Mouse (Mus musculus) forebrain, postnatal 0 days (tissue): ENCODE measurements around the gene Leng1. TPM values are rescaled to one million over a fixed set of nuclear protein-coding genes. Genes with fewer than 3 reads are reported as not detected.
"Not testable (repeated sequence)": the region's sequence is repeated elsewhere in the genome, so short reads cannot be mapped to it uniquely, and the experiment has no call there.

Source experiments
- ATAC-seq: fragments of 200-750 bp; cut with Nextera tagmentation; 2 replicates; pipeline ENCODE4 v1.8.0; 2017; ENCODE audit warnings: mild to moderate bottlenecking, moderate library complexity
- DNase-seq: peaks from one replicate; pipeline ENCODE4 v3.0.0-alpha.2; 2015
- H3K27ac ChIP-seq: fragments of 300-500 bp; sonication (generic); 2 replicates; pipeline ENCODE4 v1.5.1; 2014; ENCODE audit warnings: low read depth, mild to moderate bottlenecking, antibody characterized with exemption, low read length, moderate library complexity, mixed read lengths
- H3K27me3 ChIP-seq: fragments of 300-500 bp; sonication (generic); 2 replicates; pipeline ENCODE4 v1.6.1; 2014; ENCODE audit warnings: mild to moderate bottlenecking, low read length, mixed read lengths; ENCODE audit not compliant: insufficient read depth
- H3K36me3 ChIP-seq: fragments of 300-500 bp; sonication (generic); 2 replicates; pipeline ENCODE4 v1.6.1; 2014; ENCODE audit warnings: mild to moderate bottlenecking, moderate library complexity; ENCODE audit not compliant: insufficient read depth
- H3K4me1 ChIP-seq: fragments of 300-500 bp; sonication (generic); 2 replicates; pipeline ENCODE4 v1.6.1; 2014; ENCODE audit warnings: antibody characterized with exemption; ENCODE audit not compliant: insufficient read depth
- H3K4me2 ChIP-seq: fragments of 300-500 bp; sonication (generic); 2 replicates; pipeline ENCODE4 v1.6.1; 2014; ENCODE audit warnings: low read depth, mild to moderate bottlenecking, moderate library complexity
- H3K4me3 ChIP-seq: fragments of 300-500 bp; sonication (generic); 2 replicates; pipeline ENCODE4 v1.5.1; 2014; ENCODE audit warnings: low read depth, low read length, mixed read lengths
- H3K9ac ChIP-seq: fragments of 300-500 bp; sonication (generic); 2 replicates; pipeline ENCODE4 v1.6.1; 2014; ENCODE audit warnings: mild to moderate bottlenecking
- H3K9me3 ChIP-seq: fragments of 300-500 bp; sonication (generic); 2 replicates; pipeline ENCODE4 v1.6.1; 2016; ENCODE audit warnings: low read length
- CTCF ChIP-seq: sonication (generic); IDR thresholded peaks from 2 replicates; pipeline ENCODE4 v1.5.1; 2016; ENCODE audit warnings: antibody characterized with exemption, control low read depth, low read depth
- WGBS: fragments of 180-500 bp; shearing (Covaris S2); extraction: QIAGEN DNeasy Blood & Tissue Kit; methylation state at CpG from one replicate; pipeline ENCODE4 v1.1.7; 2014; 5-methylcytosine and 5-hydroxymethylcytosine counted together
- polyA plus RNA-seq: library from polyadenylated mRNA; unstranded; fragments of >200 nt; fragmentation: Nextera tagmentation; extraction: Ambion mirVana; gene quantifications from 2 replicates; pipeline ENCODE4 v1.2.1, GENCODE M21; 2015
- total RNA-seq: library from RNA; depleted of rRNA; stranded (reverse); fragments of >200 nt; gene quantifications from 2 replicates; pipeline ENCODE4 v1.2.3, GENCODE M21; 2014

Gene Leng1
- total and polyA plus RNA-seq, 2 experiments from 2014 or later = 6.6 to 10.4 TPM

- DNase-seq (no peak), ATAC-seq (no peak)
- Histone ChIP-seq H3K27ac (no peak overlapping the region), H3K4me3 (no peak overlapping the region), H3K4me2 (no peak overlapping the region), H3K36me3 (peaks cover 39% of the 10 kb centered on the region), H3K9me3 (no peaks in the 10 kb centered on the region), H3K9ac (no peak overlapping the region), H3K4me1 (0 out of 2 replicates have a peak, but pooled peaks cover 2% of the 10 kb centered on the region), H3K27me3 (no peaks in the 10 kb centered on the region)
- WGBS = 96% methylated on average over 6 of the region's 6 CpGs
- TF ChIP-seq CTCF = no peak
These were observed 32.8 kb upstream of the Leng1 start for GRCm38 (mm10) chr7:3698471-3698870.

- 7% methylated on average over 9 of the region's 9 CpGs for WGBS
- peak overlapping the region; percentile 84 for H3K27ac ChIP-seq
- peaks cover 12% of the 10 kb centered on the region; the same call in 1 of the 2 replicates for H3K4me1 ChIP-seq
- peak overlapping the region; percentile 73 for H3K9ac ChIP-seq
- not testable (repeated sequence) for DNase-seq, ATAC-seq, H3K27me3 ChIP-seq, H3K9me3 ChIP-seq
- peak overlapping the region; percentile 56 for H3K4me3 ChIP-seq
- peaks cover 25% of the 10 kb centered on the region for H3K36me3 ChIP-seq
- H3K4me2 ChIP-seq = peak overlapping the region; percentile 79
These were observed 29.3 kb upstream of the Leng1 start for GRCm38 (mm10) chr7:3694949-3695305.

DNA sequence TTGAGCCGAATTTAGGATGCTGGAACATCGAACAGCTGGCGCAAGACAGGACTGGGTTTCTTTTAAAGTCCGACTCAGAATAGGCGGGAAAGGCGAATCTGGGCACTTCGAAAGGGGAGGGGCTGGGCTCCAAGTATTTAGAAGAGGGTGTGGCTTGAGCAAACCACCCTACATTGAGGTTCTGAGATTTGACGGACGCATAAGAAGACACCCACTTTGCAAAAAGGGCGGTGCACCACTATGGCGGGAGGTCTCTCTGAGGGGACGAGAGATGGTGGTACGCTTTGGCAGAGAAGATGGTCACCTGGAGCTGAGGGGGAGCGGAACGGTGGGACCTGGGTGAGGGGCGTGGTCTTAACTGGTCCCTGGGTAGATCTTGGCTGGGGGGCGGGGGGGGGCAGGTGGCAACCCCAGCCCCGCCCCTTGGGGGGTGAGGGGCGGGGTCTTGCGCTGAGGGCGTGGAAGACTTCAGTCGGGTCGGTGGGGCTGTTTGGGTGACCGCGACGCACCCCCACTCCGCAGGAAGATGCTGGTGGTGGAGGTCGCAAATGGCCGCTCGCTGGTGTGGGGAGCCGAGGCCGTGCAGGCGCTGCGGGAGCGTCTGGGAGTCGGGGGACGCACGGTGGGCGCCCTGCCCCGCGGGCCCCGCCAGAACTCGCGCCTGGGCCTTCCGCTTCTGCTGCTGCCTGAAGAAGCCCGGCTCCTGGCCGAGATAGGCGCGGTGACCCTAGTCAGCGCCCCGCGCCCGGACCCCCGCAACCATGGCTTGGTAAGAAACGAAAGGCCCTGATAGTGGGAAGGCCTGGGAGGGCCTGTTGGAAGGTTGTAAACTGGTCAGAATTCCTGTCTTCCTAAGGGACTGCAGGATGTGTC is 28.7 kb upstream of the Leng1 start:
- Histone ChIP-seq H3K9ac (peak overlapping the region; percentile 73), H3K36me3 (peaks cover 27% of the 10 kb centered on the region; the same call in 1 of the 2 replicates), H3K4me3 (peak overlapping the region; percentile 56), H3K9me3 (no peaks in the 10 kb centered on the region), H3K27ac (peak overlapping the region; percentile 84), H3K27me3 (no peaks in the 10 kb centered on the region), H3K4me2 (peak overlapping the region; percentile 79), H3K4me1 (peaks cover 12% of the 10 kb centered on the region; the same call in 1 of the 2 replicates)
- under 1% methylated on average over 53 of the region's 55 CpGs for WGBS
- no peak for TF ChIP-seq CTCF
- peak; percentile 27 for ATAC-seq
- DNase-seq = peak; percentile 85

DNA sequence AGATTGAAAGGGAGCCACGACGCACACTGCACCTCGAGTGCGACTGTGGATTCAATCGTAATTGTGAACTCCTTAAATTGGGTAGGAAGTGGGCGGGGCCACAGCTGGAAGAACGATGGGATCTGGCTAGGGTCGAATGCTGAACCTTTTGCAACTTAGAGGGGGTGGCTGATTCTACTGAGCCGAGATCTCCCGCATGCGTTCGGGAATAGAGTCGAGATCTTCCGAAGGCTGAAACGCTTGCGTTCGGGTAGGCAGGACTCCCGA is 28.1 kb upstream of the Leng1 start:
- peaks cover 22% of the 10 kb centered on the region; the same call in 1 of the 2 replicates for H3K36me3 ChIP-seq
- H3K4me1 ChIP-seq = peaks cover 12% of the 10 kb centered on the region; the same call in 1 of the 2 replicates
- no peak for TF ChIP-seq CTCF
- no peaks in the 10 kb centered on the region for H3K9me3 ChIP-seq
- peak; percentile 23 for ATAC-seq
- peak; percentile 84 for DNase-seq
- peak overlapping the region; percentile 79 for H3K4me2 ChIP-seq
- peak overlapping the region; percentile 56 for H3K4me3 ChIP-seq
- under 1% methylated on average over 18 of the region's 18 CpGs for WGBS
- H3K9ac ChIP-seq = peak overlapping the region; percentile 73
- no peaks in the 10 kb centered on the region for H3K27me3 ChIP-seq
- H3K27ac ChIP-seq = peak overlapping the region; percentile 84

DNA sequence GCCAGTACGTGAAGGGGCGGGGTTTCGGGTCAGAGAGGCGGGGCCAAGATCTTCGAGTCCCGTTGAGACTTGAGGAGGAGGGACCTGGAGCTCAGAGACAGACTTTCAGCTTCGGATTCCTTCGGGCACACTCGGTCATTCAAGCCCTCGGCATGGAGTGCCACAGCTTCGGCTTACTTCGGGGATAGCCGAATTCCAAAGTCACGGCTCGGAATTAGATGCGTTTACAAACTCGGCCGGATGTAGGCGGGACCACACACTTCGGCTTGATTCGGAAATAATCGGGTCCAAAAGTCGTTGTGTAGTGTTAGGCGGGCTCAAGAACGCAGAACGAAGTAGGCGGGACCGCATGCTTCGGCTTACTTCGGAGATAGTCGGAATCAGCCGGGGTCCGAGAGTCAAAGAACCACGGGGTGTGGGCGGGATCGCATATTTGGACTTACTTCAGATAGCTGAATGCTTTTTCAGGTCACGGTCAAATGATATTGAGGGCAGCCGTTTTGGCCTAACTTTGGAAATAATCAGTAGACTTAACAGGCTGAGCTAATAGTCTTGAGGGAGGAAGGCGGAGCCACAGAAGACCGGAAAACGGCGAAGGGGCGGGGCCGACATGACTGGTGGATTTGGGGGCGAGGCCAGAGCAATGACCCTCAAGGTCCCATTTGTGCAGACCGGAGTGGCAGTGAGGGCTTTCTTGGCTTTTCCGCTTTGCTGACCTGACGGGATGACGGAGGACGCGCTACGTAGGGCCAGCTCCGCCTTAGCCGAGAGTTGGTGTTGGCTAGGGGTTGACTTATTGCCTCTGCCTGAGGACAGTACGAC is 27.6 kb upstream of the Leng1 start, which contains the start of gene Mboat7:
Mboat7 (minus strand) TSS at position 537 of the 822 bp plus-strand sequence.
- no peak for TF ChIP-seq CTCF
- Histone ChIP-seq H3K9ac (peak within 1 kb of the TSS; percentile 73), H3K27me3 (no peaks in the 10 kb centered on the region), H3K36me3 (peaks cover 22% of the 10 kb centered on the region), H3K4me1 (peaks cover 12% of the 10 kb centered on the region; the same call in 1 of the 2 replicates), H3K27ac (peak within 1 kb of the TSS; percentile 84), H3K4me2 (peak within 1 kb of the TSS; percentile 79), H3K9me3 (no peaks in the 10 kb centered on the region), H3K4me3 (peak within 1 kb of the TSS; percentile 56)
- ATAC-seq (peak; percentile 93), DNase-seq (peak; percentile 99)
- 1% methylated on average over 55 of the region's 55 CpGs for WGBS

- Histone ChIP-seq H3K27me3 (no peaks in the 10 kb centered on the region), H3K4me1 (peaks cover 12% of the 10 kb centered on the region; the same call in 1 of the 2 replicates), H3K27ac (peak within 1 kb of the TSS; percentile 84), H3K36me3 (peaks cover 17% of the 10 kb centered on the region), H3K4me3 (peak within 1 kb of the TSS; percentile 56), H3K4me2 (peak within 1 kb of the TSS; percentile 79), H3K9me3 (no peaks in the 10 kb centered on the region), H3K9ac (peak within 1 kb of the TSS; percentile 73)
- WGBS = 2% methylated on average over 49 of the region's 49 CpGs
- ATAC-seq (peak; percentile 56; the same call in 1 of the 2 replicates), DNase-seq (no peak)
- TF ChIP-seq CTCF = peak; percentile 30; the same call in 1 of the 2 replicates
These were observed 26.8 kb upstream of the Leng1 start, which contains the start of gene Tsen34 for GRCm38 (mm10) chr7:3692382-3692986. Gene Tsen34 (plus strand): TSS chr7:3692863.
